Mouse (Mus musculus) heart, embryonic 13.5 days (tissue): ENCODE results near the gene Scn5a. TPM values are rescaled to one million over a fixed set of nuclear protein-coding genes. Genes with fewer than 3 reads are reported as not detected.

Source experiments
- ATAC-seq: fragments of 200-750 bp; cut with Nextera tagmentation; 2 replicates; pipeline ENCODE4 v1.8.0; 2017; ENCODE audit warnings: moderate TSS enrichment; ENCODE audit not compliant: insufficient number of reproducible peaks, low FRiP score, low TSS enrichment; ENCODE audit errors: extremely low read depth
- H3K27ac ChIP-seq: fragments of 300-500 bp; sonication (generic); replicated peaks from 2 replicates; pipeline ENCODE4 v1.5.1; 2015; ENCODE audit warnings: moderate library complexity, mild to moderate bottlenecking, inconsistent platforms
- H3K27me3 ChIP-seq: fragments of 300-500 bp; sonication (generic); replicated peaks from 2 replicates; pipeline ENCODE4 v1.6.1; 2015; ENCODE audit warnings: mild to moderate bottlenecking, inconsistent platforms
- H3K36me3 ChIP-seq: fragments of 300-500 bp; sonication (generic); 2 replicates; pipeline ENCODE4 v1.6.1; 2015; ENCODE audit warnings: mild to moderate bottlenecking, inconsistent platforms
- H3K4me1 ChIP-seq: fragments of 300-500 bp; sonication (generic); 2 replicates; pipeline ENCODE4 v1.6.1; 2015; ENCODE audit warnings: inconsistent platforms
- H3K4me2 ChIP-seq: fragments of 300-500 bp; sonication (generic); 2 replicates; pipeline ENCODE4 v1.6.1; 2015; ENCODE audit warnings: inconsistent platforms, mild to moderate bottlenecking, moderate library complexity
- H3K4me3 ChIP-seq: fragments of 300-500 bp; sonication (generic); 2 replicates; pipeline ENCODE4 v1.5.1; 2015; ENCODE audit warnings: moderate library complexity, mild to moderate bottlenecking, inconsistent platforms
- H3K9ac ChIP-seq: fragments of 300-500 bp; sonication (generic); 2 replicates; pipeline ENCODE4 v1.6.1; 2015; ENCODE audit warnings: inconsistent platforms, mild to moderate bottlenecking, moderate library complexity
- H3K9me3 ChIP-seq: fragments of 300-500 bp; sonication (generic); 2 replicates; pipeline ENCODE4 v1.6.1; 2016; ENCODE audit warnings: inconsistent platforms
- WGBS: fragments of 180-500 bp; shearing (Covaris S2); methylation state at CpG from one replicate; pipeline ENCODE4 v1.1.7; 2015; ENCODE audit warnings: mixed read lengths; 5-methylcytosine and 5-hydroxymethylcytosine counted together
- polyA plus RNA-seq: library from polyadenylated mRNA; unstranded; fragments of >200 nt; fragmentation: Nextera tagmentation; extraction: Ambion mirVana; gene quantifications from 2 replicates; pipeline ENCODE4 v1.2.1, GENCODE M21; 2015

The Scn5a gene
- 7.4 and 7.8 TPM in 2 replicates for polyA plus RNA-seq

- no peaks in the 10 kb centered on the region for H3K9me3 ChIP-seq
- peak within 1 kb of the TSS; percentile 36 for H3K27ac ChIP-seq
- peak; percentile 56; the same call in 1 of the 2 replicates for ATAC-seq
- H3K27me3 ChIP-seq: peaks cover 97% of the 10 kb centered on the region
- H3K4me3 ChIP-seq: peak within 1 kb of the TSS; percentile 77
- no peaks in the 10 kb centered on the region for H3K36me3 ChIP-seq
- WGBS: under 1% methylated on average over 61 of the region's 99 CpGs
- H3K4me1 ChIP-seq: peaks cover 47% of the 10 kb centered on the region
- peak within 1 kb of the TSS; percentile 88 for H3K4me2 ChIP-seq
- peak within 1 kb of the TSS; percentile 92 for H3K9ac ChIP-seq
Observed at GRCm38 (mm10) chr9:119578636-119579438, at the start of gene Scn5a. Scn5a (minus strand) TSS chr9:119579016.

- H3K4me2 ChIP-seq: no peak overlapping the region
- H3K4me1 ChIP-seq: peaks cover 31% of the 10 kb centered on the region
- no peak overlapping the region for H3K4me3 ChIP-seq
- H3K27ac ChIP-seq: no peak overlapping the region
- 68% methylated on average over 6 of the region's 6 CpGs for WGBS
- H3K9ac ChIP-seq: no peak overlapping the region
- H3K9me3 ChIP-seq: no peaks in the 10 kb centered on the region; the same call in 1 of the 2 replicates
- H3K27me3 ChIP-seq: peaks cover 3% of the 10 kb centered on the region; the same call in 1 of the 2 replicates
- ATAC-seq: no peak
- H3K36me3 ChIP-seq: no peaks in the 10 kb centered on the region
Observed at GRCm38 (mm10) chr9:119627227-119627626, 48.4 kb upstream of the Scn5a start.

- Histone ChIP-seq H3K4me2 (peak overlapping the region; percentile 36), H3K9ac (no peak overlapping the region), H3K27ac (no peak overlapping the region), H3K9me3 (no peaks in the 10 kb centered on the region; the same call in 1 of the 2 replicates), H3K36me3 (no peaks in the 10 kb centered on the region), H3K27me3 (no peaks in the 10 kb centered on the region; the same call in 1 of the 2 replicates), H3K4me3 (0 out of 2 replicates have a peak overlapping the region, but pooled peaks have one; percentile 4), H3K4me1 (peaks cover 20% of the 10 kb centered on the region)
- 52% methylated on average over 4 of the region's 4 CpGs for WGBS
- ATAC-seq: no peak
Observed at GRCm38 (mm10) chr9:119624151-119624550, 45.3 kb upstream of the Scn5a start.

GRCm38 (mm10) chr9:119614798-119615197 is 36.0 kb upstream of the Scn5a start:
- ATAC-seq: no peak
- Histone ChIP-seq H3K36me3 (no peaks in the 10 kb centered on the region), H3K27ac (no peak overlapping the region), H3K4me1 (peaks cover 19% of the 10 kb centered on the region), H3K4me2 (no peak overlapping the region), H3K9ac (no peak overlapping the region), H3K4me3 (no peak overlapping the region), H3K27me3 (0 out of 2 replicates have a peak, but pooled peaks cover 4% of the 10 kb centered on the region), H3K9me3 (no peaks in the 10 kb centered on the region)
- WGBS: 55% methylated on average over 6 of the region's 6 CpGs

GRCm38 (mm10) chr9:119610563-119611166 is 31.8 kb upstream of the Scn5a start:
- no peaks in the 10 kb centered on the region for H3K36me3 ChIP-seq
- no peak for ATAC-seq
- H3K4me3 ChIP-seq: no peak overlapping the region
- H3K27ac ChIP-seq: no peak overlapping the region
- 0 out of 2 replicates have a peak, but pooled peaks cover 4% of the 10 kb centered on the region for H3K27me3 ChIP-seq
- H3K4me1 ChIP-seq: peaks cover 15% of the 10 kb centered on the region
- no peak overlapping the region for H3K4me2 ChIP-seq
- H3K9me3 ChIP-seq: no peaks in the 10 kb centered on the region
- 74% methylated on average over 7 of the region's 7 CpGs for WGBS
- H3K9ac ChIP-seq: no peak overlapping the region

GRCm38 (mm10) chr9:119606906-119607305 is 28.1 kb upstream of the Scn5a start:
- Histone ChIP-seq H3K36me3 (no peaks in the 10 kb centered on the region), H3K4me2 (no peak overlapping the region), H3K4me1 (peaks cover 14% of the 10 kb centered on the region), H3K4me3 (no peak overlapping the region), H3K9me3 (no peaks in the 10 kb centered on the region), H3K27me3 (0 out of 2 replicates have a peak, but pooled peaks cover 3% of the 10 kb centered on the region), H3K9ac (no peak overlapping the region), H3K27ac (no peak overlapping the region)
- WGBS: 89% methylated on average over 5 of the region's 5 CpGs
- ATAC-seq: no peak

- H3K36me3 ChIP-seq: no peaks in the 10 kb centered on the region
- ATAC-seq: no peak
- peaks cover 14% of the 10 kb centered on the region for H3K4me1 ChIP-seq
- no peak overlapping the region for H3K4me2 ChIP-seq
- 0 out of 2 replicates have a peak, but pooled peaks cover 3% of the 10 kb centered on the region for H3K27me3 ChIP-seq
- H3K27ac ChIP-seq: no peak overlapping the region
- WGBS: 64% methylated on average over 8 of the region's 8 CpGs
- no peak overlapping the region for H3K9ac ChIP-seq
- H3K9me3 ChIP-seq: peaks cover 6% of the 10 kb centered on the region
- no peak overlapping the region for H3K4me3 ChIP-seq
Observed at GRCm38 (mm10) chr9:119604607-119605006, 25.8 kb upstream of the Scn5a start.

GRCm38 (mm10) chr9:119598501-119598900 is 19.7 kb upstream of the Scn5a start:
- Histone ChIP-seq H3K36me3 (no peaks in the 10 kb centered on the region), H3K27me3 (no peaks in the 10 kb centered on the region), H3K9ac (no peak overlapping the region), H3K9me3 (peaks cover 7% of the 10 kb centered on the region), H3K27ac (no peak overlapping the region), H3K4me1 (no peaks in the 10 kb centered on the region; the same call in none of the 2 replicates), H3K4me2 (no peak overlapping the region), H3K4me3 (no peak overlapping the region)
- 72% methylated on average over 10 of the region's 10 CpGs for WGBS
- no peak for ATAC-seq

- no peaks in the 10 kb centered on the region for H3K27me3 ChIP-seq
- H3K4me2 ChIP-seq: no peak overlapping the region
- H3K36me3 ChIP-seq: no peaks in the 10 kb centered on the region
- no peak for ATAC-seq
- WGBS: 64% methylated on average over 8 of the region's 8 CpGs
- H3K4me1 ChIP-seq: no peaks in the 10 kb centered on the region; the same call in none of the 2 replicates
- H3K4me3 ChIP-seq: no peak overlapping the region
- peaks cover 7% of the 10 kb centered on the region for H3K9me3 ChIP-seq
- H3K27ac ChIP-seq: no peak overlapping the region
- H3K9ac ChIP-seq: no peak overlapping the region
Observed at GRCm38 (mm10) chr9:119597332-119597731, 18.5 kb upstream of the Scn5a start.

GRCm38 (mm10) chr9:119589592-119589991 is 10.8 kb upstream of the Scn5a start:
- Histone ChIP-seq H3K36me3 (no peaks in the 10 kb centered on the region), H3K27ac (no peak overlapping the region), H3K27me3 (peaks cover 46% of the 10 kb centered on the region), H3K4me2 (0 out of 2 replicates have a peak overlapping the region, but pooled peaks have one; percentile 65), H3K9me3 (no peaks in the 10 kb centered on the region), H3K4me1 (peaks cover 11% of the 10 kb centered on the region), H3K4me3 (no peak overlapping the region), H3K9ac (no peak overlapping the region)
- ATAC-seq: no peak
- 83% methylated on average over 8 of the region's 8 CpGs for WGBS

- WGBS: 15% methylated on average over 26 of the region's 26 CpGs
- no peaks in the 10 kb centered on the region for H3K9me3 ChIP-seq
- ATAC-seq: peak; percentile 42; the same call in 1 of the 2 replicates
- peak overlapping the region; percentile 37 for H3K4me3 ChIP-seq
- H3K36me3 ChIP-seq: no peaks in the 10 kb centered on the region
- H3K27ac ChIP-seq: no peak overlapping the region
- H3K4me1 ChIP-seq: peaks cover 11% of the 10 kb centered on the region
- H3K4me2 ChIP-seq: peak overlapping the region; percentile 65
- H3K27me3 ChIP-seq: peaks cover 52% of the 10 kb centered on the region
- H3K9ac ChIP-seq: 0 out of 2 replicates have a peak overlapping the region, but pooled peaks have one; percentile 16
Observed at GRCm38 (mm10) chr9:119588763-119589449, 10.1 kb upstream of the Scn5a start.
